Mouse (Mus musculus) heart, postnatal 10 days (tissue): ENCODE data around the gene Hist1h4f. TPM values are rescaled to one million over a fixed set of nuclear protein-coding genes. Genes with fewer than 3 reads are reported as not detected.

Experiments
- DNase-seq, 2 experiments: peaks; one replicate each; pipeline ENCODE4 v3.0.0; 2021
- intact Hi-C: fragments of 180-260 bp; cut with DNase I; formaldehyde crosslinking; loops from one replicate; pipeline ENCODE4 v1.15.1; 2025
- total RNA-seq, 2 experiments: library from RNA; stranded (reverse); gene quantifications; 2 replicates each; pipeline ENCODE4 v1.2.3; 2021

Gene Hist1h4f
- total RNA-seq, 2 experiments from 2014 or later, result 308 to 354 TPM

DNA sequence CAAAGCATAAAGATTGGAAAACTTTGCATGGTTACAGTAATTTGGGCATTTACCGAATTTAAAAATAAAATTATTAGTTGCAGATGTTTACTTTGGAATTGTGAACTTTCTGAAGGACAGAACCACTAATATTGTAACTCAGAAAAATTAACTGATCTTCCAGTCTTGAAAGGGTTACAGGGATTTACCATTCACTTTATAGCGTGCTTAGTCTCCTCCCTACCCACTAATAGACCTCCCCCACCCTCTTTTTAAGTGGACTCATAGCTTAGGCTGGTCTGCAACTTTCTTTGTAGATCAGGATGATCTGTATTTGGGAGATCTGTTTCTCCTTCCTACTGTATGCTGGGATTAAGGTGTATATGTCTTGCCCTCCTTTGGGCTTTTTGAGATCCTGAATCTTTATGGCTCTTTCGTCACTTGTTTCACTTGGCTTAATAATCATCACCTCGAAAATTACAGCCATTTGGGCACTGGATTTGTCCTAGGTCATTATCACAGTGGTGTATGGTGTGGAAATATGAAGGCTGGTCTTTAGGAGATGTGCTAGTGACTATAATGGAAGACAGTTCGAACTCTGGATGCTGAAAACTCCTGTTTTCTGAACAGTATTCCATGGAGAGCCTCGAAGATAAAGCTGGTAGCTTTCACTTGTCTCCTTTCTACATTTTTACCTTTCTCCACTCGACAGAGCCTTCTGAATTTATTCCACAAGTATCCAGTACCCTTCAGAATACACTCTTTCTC is 15.2 kb downstream of the Hist1h4f start:
- no peak for DNase-seq
- intact Hi-C loops, result loop anchor here (10.0 kb wide), 1 partner anchor 209 kb away; the partner anchor contains the start of genes Hist1h2bb and Hist1h3c

DNA sequence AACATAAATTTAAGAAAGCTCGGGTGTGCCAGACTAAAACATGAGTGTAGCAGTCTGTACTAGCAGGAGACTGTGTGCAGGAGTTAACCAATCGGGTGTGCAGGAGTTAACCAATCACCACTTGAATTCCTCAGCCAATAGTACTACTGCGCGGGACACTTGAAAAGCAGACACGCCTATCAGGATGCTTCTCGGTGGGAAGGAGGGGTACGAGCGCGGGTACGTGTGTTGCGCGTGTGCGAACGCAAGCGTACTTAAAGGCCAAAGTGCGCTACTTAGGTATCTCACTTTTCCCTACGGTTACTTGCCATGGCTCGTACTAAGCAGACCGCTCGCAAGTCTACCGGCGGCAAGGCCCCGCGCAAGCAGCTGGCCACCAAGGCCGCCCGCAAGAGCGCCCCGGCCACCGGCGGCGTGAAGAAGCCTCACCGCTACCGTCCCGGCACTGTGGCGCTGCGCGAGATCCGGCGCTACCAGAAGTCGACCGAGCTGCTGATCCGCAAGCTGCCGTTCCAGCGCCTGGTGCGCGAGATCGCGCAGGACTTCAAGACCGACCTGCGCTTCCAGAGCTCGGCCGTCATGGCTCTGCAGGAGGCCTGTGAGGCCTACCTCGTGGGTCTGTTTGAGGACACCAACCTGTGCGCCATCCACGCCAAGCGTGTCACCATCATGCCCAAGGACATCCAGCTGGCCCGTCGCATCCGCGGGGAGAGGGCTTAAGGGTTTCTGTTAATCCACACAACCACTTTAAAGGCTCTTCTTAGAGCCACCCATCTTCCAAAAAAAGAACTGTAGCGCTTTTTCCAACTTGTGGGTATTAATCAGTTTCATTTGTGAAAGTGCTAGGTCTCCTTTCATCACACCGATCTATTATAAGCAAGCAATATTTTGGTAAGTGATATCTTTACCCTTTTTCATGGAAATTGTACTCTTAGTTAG is 16.0 kb downstream of the Hist1h4f start, which contains the start of gene Hist1h3g:
Gene Hist1h3g (plus strand): TSS at position 286 of the 939 bp plus-strand sequence.
- intact Hi-C loops, result loop anchor here (10.0 kb wide), 1 partner anchor 209 kb away; the partner anchor contains the start of genes Hist1h2bb and Hist1h3c
- DNase-seq, result peak; percentile 92 to 93

DNA sequence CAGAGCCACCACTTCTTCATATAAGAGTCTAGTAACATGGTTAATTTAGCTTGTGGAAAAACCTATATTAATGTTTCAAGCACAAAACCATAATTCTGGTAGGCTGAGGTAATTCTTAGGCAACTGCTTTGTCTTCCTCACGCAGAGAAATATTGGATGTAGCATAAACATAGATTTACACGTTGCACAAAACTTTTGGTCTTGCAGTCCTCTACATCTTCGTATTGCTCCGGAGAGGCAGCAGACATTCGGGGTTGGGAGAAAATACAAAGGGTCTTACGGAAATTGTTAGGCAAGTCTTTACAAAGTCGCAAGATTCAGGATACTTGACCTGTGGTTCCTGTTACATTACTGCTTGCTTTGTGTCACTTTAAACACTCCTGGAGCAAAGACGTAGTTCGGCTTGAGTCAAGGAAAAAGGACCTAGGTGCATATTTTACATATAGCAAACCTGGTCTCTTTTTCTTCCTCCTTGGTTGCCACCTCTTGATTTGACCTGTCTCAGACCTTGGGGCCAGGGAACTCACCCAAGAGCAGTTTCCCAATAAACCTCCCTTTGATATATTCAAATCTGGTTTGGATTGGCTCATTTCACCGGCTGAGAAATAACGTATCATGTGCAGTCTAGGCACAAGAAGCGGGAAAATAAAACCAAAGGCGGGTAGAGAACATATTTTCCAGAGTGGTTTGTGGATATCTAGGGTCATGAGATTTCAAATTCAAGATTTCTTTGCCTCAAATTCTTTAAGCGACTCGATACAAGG is 16.9 kb downstream of the Hist1h4f start:
- intact Hi-C loops, result loop anchor here (5.0 to 10.0 kb wide), 3 partner anchors 48 to 1492 kb away; partner anchors contain the start of genes Hist1h2ag, Hist1h2bb, Hist1h2bj and Hist1h3c
- DNase-seq, result no peak

DNA sequence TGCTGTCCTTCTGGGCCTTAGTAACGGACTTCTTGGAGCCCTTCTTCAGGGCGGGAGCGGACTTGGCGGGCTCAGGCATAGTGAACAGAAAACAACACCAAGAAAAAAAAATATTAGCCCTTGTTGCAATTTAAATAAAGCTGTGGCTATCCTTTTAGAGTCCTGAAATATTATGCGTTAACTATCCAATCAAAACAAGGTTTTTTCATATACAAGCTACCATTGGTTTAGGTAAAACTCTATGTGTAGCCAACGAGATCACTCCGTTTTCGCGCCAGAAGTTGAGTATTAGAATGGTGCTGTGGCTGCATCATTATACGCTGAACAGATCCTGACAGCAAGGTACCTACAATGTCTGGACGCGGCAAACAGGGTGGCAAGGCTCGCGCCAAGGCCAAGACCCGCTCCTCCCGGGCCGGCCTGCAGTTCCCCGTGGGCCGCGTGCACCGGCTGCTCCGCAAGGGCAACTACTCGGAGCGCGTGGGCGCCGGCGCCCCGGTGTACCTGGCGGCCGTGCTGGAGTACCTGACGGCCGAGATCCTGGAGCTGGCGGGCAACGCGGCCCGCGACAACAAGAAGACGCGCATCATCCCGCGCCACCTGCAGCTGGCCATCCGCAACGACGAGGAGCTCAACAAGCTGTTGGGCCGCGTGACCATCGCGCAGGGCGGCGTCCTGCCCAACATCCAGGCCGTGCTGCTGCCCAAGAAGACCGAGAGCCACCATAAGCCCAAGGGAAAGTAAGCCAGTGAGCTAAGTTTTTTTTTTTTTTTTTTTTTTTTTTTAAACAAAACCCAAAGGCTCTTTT is 17.7 kb downstream of the Hist1h4f start, which contains the start of gene Hist1h2af:
Gene Hist1h2af (plus strand): TSS at position 347 of the 808 bp plus-strand sequence.
- peak; percentile 77 to 79 for DNase-seq
- intact Hi-C loops, result loop anchor here (5.0 to 10.0 kb wide), 3 partner anchors 49 to 1491 kb away; partner anchors contain the start of genes Hist1h2ag, Hist1h2bb, Hist1h2bj and Hist1h3c

DNA sequence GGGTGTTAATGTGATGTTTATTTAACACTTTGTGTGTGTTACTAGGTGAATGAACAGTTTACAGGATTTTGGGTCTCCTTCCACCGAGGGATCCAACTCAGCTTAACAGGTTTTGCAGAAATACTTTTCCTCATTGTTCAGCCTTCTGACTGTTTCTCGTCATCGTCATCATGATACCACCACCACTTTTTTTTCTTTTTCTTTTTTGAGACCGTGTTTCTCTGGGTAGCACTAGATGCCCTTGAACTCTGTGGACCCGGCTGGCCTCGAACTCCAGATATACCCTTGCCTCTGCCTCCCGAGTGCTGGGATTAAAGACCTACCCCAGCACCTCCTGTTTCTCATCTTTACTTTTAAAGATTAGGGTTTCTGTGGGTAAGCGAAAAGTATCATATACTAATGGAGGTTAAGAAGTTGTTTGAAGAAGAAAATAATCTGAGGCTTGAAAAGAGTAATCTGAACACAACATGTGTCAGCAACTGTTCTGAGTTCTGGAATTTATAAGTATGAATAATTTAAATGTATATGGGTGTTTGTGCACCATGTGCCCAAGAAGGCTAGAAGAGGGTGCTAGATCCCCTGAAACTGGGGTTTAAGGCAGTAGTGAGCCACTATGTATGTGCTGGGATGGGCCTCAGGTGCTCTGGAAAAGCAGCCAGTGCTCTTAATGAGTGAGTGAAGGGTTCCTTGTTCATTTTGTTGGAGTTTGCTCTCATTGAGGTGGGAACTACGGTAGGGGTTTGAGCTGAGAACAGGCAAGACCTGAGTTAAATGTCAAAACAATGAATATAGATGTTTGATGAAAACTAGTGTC is 19.0 kb downstream of the Hist1h4f start:
- no peak for DNase-seq
- intact Hi-C loops, result loop anchor here (5.0 to 10.0 kb wide), 3 partner anchors 50 to 1490 kb away; partner anchors contain the start of genes Hist1h2ag, Hist1h2bb, Hist1h2bj and Hist1h3c

DNA sequence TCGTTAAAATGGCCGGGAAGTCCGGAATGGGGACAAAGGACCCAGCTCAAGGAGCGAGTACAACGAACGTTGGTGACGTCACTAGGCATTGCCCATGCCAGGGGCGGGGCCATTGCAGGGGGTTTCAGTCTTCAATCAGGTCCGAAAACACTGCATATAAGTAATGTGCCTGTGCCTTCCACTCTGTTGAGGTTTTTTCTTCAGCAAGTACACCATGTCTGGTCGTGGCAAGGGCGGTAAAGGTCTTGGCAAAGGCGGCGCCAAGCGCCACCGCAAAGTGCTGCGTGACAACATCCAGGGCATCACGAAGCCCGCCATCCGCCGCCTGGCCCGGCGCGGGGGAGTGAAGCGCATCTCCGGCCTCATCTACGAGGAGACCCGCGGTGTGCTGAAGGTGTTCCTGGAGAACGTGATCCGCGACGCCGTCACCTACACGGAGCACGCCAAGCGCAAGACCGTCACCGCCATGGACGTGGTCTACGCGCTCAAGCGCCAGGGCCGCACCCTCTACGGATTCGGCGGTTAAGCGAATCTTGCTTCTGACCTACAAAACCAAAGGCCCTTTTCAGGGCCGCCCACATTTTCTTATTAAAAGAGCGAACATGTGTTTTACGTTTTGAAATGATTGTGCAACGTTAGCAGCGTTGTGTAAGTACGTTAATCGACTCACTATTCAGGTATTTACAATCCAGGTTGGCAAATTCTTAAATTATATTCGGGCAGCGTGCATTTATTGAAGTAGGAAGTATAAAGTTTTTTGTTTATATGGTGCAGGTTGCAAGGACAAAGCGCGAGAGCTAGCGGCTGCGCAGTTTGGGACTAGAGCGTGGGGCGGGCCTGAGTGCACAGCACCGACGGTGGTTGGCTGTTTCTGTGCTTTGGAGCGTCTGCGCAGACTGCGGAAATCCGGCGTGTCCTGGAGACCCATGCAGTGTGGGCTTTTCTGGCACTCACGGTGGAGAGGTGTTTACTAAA is 20.3 kb downstream of the Hist1h4f start, which contains the start of gene Hist1h4h:
Gene Hist1h4h (plus strand): TSS at position 150 of the 975 bp plus-strand sequence.
- intact Hi-C loops, result loop anchor here (5.0 to 10.0 kb wide), 3 partner anchors 51 to 1489 kb away; partner anchors contain the start of genes Hist1h2ag, Hist1h2bb, Hist1h2bj and Hist1h3c
- DNase-seq, result peak; percentile 99

DNA sequence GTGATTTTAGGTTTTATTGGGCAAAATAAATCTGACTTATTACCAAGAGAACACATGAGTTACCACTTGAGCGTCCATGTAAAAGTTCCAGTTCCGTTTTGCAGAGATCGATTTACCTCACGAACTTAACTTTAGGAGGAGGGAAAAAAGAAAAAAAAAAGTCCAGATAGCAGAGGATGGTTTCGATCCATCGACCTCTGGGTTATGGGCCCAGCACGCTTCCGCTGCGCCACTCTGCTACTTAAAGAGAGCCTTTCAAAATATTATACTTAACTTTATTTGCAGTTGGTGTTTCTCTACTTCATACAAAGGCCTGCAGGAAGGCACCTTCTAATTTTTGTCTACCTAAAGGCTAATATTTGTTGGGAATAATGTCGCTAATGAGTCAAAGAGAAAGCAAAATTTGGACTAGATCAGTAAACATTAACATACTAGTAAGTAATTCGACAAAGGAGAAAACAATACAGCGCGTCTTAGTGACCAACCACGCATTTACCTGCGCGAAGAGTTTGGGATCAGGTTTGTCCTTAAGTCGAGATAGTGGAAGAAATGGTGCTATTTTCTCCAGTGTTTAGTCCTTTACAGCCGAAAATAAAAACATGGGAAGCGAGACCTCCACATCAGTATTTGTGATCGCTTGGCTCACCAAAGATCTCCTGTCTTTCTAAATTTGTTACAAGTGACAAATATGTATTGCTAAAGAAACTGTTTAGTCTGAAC is 21.1 kb downstream of the Hist1h4f start:
- intact Hi-C loops, result loop anchor here (5.0 to 10.0 kb wide), 3 partner anchors 52 to 1488 kb away; partner anchors contain the start of genes Hist1h2ag, Hist1h2bb, Hist1h2bj and Hist1h3c
- peak; percentile 77 to 83 for DNase-seq

DNA sequence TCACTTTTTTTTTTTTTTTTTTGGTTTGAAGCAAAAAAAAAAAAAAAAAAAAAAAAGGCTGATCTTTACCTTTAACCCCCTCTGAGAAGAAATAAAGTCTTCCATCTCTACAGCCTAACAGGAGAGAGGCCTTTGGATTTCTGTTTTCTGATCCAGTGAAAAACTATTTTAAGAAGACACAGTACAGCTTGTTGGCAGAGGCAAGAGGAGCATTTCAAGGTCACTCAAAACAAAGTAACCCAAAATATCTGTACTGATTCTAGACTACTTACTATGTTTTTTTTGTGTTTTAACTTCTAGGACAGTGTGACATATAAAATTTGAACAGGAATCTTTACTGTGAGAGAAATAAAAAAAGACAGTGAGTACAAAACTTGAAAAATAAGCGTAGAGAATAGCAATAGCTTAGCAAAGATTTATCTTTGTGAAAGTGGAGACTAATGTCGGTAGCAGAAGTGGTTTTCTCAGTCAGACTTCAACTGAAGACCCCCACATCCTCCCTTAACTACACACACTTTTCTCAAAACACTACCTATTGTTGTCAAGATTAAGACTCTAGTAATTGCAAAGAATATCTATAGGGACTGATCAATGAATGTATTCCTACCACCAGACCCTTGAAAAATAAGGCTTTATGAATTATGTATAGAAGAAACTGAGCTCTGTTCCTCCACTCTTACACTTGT is 21.8 kb downstream of the Hist1h4f start:
- intact Hi-C loops, result loop anchor here (5.0 to 10.0 kb wide), 3 partner anchors 53 to 1487 kb away; partner anchors contain the start of genes Hist1h2ag, Hist1h2bb, Hist1h2bj and Hist1h3c

DNA sequence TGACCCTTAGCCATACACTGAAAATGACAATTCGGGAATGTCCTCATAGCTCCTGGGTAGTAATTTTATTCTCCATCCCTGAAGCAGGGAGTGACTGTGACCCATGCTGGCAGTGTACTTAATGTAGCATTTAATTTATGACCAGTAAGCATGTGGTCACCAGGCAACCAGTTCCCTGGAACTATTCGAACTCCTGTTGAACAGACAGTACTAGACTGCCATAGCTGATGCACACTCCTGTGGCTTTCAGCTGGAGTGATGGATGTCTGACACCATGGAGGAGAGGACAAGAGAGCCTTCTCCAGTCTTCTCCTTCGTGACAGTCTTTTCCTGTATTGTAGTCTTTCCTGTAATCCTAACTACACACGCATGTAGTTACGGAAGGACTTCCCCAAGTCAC is 22.4 kb downstream of the Hist1h4f start:
- intact Hi-C loops, result no loop called here
- DNase-seq, result peak in 1 of 2 experiments; percentile 24

More for the DNA sequence above, 21.8 kb downstream of the Hist1h4f start:
- peak in 1 of 2 experiments; percentile 20 for DNase-seq

DNA sequence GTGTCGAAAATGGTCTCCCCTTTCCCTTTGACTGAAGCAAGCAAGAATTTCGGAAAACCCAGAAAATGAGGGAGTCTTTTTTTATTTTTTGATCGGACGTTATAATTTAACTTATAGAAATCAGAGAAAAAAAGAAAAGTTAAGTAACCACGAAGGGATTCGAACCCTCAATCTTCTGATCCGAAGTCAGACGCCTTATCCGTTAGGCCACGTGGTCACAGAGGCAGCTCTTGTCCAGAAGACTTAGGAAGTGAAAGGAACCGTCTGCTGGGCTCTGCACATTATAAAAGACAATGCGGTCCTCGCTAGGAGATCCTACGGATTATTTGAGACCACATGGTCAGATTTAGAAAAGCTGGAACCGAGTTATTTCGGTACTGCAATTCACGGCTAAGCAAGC is 25.1 kb downstream of the Hist1h4f start:
- intact Hi-C loops, result no loop called here
- DNase-seq, result peak; percentile 94 to 96

DNA sequence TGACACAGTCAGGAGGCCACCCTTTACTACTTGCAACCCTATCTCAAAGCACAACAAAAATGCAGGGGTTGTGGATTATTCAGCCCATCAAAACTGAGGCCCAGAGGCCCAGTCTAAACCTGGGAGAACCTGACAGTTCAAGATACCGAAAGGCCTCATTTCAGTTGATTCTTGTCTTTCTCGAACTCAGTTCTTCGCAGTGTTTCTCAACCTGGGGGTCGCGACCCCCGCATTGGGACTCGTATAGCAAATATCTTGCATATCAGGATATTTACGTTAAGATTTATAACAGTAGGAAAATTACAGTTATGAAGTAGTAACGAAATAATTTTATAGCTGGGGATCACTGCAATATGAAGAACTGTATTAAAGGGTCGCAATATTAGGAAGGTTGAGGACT is 25.5 kb downstream of the Hist1h4f start:
- no peak for DNase-seq
- intact Hi-C loops, result no loop called here

DNA sequence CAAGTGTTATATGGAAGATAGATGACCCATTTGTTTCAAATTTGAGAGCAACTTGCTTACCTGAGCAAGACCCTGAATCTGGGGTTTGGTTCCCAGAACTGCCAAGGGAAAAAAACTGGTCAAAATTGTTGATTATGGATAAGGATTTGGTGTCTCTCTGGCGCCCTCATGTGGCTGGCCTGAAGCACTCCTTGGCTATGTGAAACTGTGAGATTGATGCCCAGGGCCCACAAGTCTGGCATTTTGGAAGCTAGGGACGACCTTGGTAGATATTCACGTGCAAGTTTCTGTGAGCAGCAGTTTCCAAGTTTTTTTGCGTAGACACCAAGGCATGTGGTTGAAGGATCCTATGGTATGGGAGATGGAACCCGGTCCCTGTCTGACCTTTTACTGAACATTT is 26.8 kb downstream of the Hist1h4f start:
- peak; percentile 74 to 86 for DNase-seq
- intact Hi-C loops, result loop anchor here (1.0 kb wide), 2 partner anchors 92 to 100 kb away; no protein-coding TSS in a partner anchor

DNA sequence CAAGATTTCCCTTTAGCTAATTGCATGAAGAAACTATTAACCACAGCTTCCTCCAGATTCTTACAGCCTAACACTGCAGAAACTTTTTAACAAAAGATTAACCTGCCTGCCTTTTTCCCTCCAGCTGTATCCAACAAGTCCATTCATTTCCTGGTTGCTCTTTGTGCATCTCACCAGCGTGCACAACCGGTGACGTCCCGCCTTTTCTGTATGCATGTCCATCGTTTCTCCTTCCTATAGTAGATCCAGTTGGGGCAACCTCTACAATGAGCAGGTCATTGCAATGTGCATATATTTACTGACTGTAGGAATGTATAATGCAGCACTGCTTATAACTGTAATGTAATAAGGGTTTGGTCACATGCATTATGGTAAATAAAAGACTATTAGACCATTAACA is 27.5 kb downstream of the Hist1h4f start:
- DNase-seq, result no peak
- intact Hi-C loops, result loop anchor here (1.0 kb wide), 2 partner anchors 92 to 100 kb away; no protein-coding TSS in a partner anchor

DNA sequence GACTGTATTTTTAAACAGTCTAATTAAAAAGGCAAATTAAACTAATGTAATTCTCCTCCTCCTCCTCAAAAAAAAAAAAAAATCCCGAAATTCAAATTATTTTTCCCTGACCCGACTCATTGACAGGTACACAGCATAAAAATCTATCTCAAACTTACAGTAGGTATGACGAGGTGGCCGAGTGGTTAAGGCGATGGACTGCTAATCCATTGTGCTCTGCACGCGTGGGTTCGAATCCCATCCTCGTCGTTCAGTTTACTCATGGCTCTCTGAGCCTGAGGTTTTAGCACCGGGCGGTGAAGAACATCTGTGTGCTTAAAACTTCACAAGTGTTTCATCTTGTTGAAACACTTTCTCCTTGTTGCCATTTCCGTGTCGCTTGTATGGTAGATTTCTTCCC is 29.7 kb downstream of the Hist1h4f start:
- peak; percentile 85 for DNase-seq
- intact Hi-C loops, result no loop called here

DNA sequence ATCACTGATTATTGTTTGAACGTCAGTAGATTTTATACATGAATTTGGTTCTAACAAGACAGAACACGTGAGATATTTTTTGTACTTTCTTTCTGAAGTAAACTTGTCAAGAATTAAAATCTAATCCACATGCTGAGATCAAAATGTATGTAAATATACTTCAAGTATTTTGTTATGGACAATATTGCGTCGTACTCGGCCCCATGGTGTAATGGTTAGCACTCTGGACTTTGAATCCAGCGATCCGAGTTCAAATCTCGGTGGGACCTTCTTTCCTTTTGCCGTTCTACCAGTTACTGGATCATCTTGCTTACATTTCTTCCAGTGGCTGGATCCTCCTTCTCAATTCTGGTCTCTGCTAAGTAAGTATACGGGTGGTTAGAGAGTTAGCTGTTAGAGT is 32.0 kb downstream of the Hist1h4f start:
- intact Hi-C loops, result loop anchor here (1.0 to 10.0 kb wide), 7 partner anchors 73 to 1807 kb away; partner anchors contain the start of genes Zfp184 and Zfp322a
- peak; percentile 85 to 89 for DNase-seq
